Mouse (Mus musculus) adrenal gland, postnatal 10 days (tissue): ENCODE measurements at regions not wholly inside any gene's neighbourhood (a gene's known extent, or its start where the extent isn't known, plus 50 kb on each side); places are given as distances from the start of the nearest gene placed in this dataset.
A peak's percentile ranks its signal among the peaks of the same experiment; 100 is the strongest.

Experiments
- DNase-seq: peaks from one replicate; pipeline ENCODE4 v3.0.0; 2021; ENCODE audit warnings: mixed read lengths

- DNase-seq, result no peak
Measured at GRCm38 (mm10) chr11:94882687-94883383, 53.2 kb upstream of the Col1a1 start.

- no peak for DNase-seq
Measured at GRCm38 (mm10) chr11:94881982-94882686, 53.9 kb upstream of the Col1a1 start.

- DNase-seq, result no peak
Measured at GRCm38 (mm10) chr11:94880896-94881840, 54.9 kb upstream of the Col1a1 start.

GRCm38 (mm10) chr11:94876707-94877106 lies 59.3 kb upstream of the Col1a1 start:
- no peak for DNase-seq

DNA sequence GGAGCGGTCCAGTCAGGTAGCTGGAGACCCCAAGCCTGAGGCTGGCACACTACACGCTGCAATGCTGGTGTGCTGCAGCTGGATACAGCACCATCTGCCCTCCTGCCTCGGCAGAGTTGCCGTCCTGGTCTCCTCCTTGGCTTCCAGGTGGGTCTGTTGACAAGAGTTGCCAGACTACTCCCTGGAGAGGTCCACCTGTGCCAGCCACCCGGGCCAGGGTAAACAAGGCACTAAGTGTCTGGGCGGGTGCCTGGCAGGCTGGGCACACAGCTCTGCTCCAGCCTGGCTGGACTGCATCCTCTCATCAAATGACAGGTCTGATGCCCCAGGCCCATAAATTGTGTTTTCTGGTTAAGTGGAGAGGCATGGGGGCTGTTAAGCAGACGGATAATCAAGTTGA lies 61.0 kb upstream of the Col1a1 start:
- no peak for DNase-seq

- DNase-seq, result peak; percentile 24
Measured at GRCm38 (mm10) chr11:94874155-94874561, 61.9 kb upstream of the Col1a1 start.

- peak; percentile 23 for DNase-seq
Measured at GRCm38 (mm10) chr11:94873693-94874092, 62.3 kb upstream of the Col1a1 start.

GRCm38 (mm10) chr11:94872921-94873320 lies 63.1 kb upstream of the Col1a1 start:
- peak; percentile 77 for DNase-seq

GRCm38 (mm10) chr11:94870341-94870740 lies 65.7 kb upstream of the Col1a1 start:
- DNase-seq, result peak; percentile 82

DNA sequence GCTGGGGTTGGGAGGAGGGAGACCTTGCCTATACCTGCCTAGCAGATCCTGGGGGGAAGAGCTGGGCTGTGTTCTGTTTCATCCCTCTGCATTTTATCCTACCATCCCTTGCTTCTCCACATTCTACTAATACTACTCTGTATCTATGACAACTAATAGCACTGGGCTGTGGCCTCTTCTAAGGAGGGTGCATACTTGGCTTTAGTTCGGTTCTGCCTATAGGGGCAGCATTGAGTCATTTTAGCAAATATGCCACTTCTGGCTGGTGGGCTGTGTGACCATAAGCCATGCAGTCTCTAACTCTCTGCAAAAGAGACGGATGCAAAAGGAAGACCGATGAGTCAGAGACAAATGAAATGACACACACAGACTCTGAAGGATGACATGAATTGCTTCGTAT lies 66.2 kb upstream of the Col1a1 start:
- DNase-seq, result peak; percentile 40

- DNase-seq, result peak; percentile 86
Measured at GRCm38 (mm10) chr11:94866176-94866967, 69.7 kb upstream of the Col1a1 start.

DNA sequence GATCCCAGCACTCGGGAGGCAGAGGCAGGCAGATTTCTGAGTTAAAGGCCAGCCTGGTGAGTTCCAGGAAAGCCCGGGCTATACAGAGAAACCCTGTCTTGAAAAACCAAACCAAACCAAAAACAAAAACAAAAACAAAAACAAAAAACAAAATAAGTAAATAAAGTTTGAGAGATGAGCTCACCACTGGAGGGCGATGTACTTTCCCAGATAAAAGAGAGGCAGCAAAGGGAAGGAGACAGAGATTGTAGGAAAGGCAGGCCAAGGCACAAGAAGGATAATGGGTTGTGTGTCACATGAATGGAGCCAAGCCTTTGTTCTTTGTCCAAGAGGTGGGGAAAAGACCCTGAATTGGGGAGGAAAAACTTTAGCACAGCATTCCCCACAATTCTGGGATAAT lies 67.6 kb upstream of the Tmem92 start:
- no peak for DNase-seq

DNA sequence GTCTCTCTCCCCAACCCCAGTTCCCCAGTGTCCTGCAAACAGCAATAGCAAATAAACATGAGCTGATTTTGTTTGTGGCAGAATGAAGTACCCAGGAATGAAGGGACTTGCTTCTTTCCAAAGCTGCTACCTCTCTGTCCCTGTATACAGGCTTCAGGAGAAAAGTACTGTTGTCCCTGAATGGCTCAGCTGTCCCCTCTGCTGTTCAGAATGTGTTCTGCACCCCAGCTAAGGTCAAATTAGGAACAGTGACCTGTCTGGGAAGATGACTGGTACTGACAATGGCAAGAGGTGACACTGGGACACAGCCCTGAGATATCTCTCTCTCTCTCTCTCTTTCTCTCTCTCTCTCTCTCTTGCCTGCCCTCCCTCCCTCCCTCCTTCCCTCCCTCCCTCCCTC lies 56.6 kb upstream of the Tmem92 start:
- peak; percentile 7 for DNase-seq

- DNase-seq, result no peak
Measured at GRCm38 (mm10) chr11:94838140-94838539, 55.6 kb upstream of the Tmem92 start.

DNA sequence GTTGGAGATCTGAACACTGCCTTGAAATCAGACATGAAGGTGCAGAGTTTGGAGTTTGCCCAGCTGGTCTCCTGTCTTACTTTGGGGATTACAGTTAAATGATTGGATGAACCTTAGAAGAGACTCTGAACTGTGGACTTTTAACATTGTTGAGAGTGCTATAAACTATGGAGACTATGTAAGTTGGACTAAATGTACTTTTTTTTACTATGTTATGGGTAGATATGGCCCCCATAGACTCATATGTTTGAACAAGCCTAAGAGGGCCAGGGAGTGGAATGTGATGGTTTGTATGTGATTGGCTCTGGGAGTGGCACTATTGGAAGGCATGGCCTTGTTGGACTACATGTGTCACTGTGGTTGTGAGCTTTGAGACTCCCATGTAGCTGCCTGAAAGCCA lies 53.8 kb upstream of the Tmem92 start:
- DNase-seq, result no peak

DNA sequence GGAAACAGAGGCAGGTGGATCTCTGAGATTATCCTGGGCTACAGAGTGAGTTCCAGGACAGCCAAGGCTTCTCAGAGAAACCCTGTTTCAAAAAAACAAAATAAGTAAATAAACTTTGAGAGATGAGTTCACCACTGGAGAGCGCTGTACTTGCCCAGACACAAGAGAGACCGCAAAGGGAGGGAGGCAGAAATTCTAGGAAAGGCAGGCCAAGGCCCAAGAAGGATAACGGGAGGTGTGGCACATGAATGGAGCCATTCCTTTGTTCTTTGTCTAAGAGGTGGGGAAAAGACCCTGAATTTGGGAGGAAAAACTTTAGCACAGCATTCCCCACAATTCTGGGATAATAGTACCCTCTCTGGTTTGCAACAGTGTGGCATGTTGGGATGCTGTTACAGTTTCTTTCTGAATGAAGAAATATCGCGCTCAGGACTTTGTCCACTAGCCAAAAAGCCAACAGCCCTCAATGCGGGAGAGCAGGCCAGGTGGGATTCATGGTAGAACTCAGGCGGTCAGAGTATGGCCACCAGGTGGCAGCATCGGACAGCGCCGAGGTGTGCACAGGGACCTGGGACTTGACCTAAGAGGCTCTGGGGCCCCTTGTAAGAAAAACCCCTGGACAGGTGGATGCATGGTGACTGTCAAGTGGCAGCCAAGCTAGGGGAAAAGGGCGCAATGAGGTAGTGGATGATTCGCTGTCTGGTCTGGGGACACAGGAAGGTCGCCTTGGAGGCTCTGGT lies 49.9 kb upstream of the Tmem92 start:
- DNase-seq, result peak; percentile 81
